Mouse (Mus musculus) brown adipose tissue, adult 24 weeks (tissue): ENCODE measurements at regions not wholly inside any gene's neighbourhood (a gene's known extent, or its start where the extent isn't known, plus 50 kb on each side); places are given as distances from the start of the nearest gene placed in this dataset.

Experiments used
- H3K27ac ChIP-seq: fragments of 200-500 bp; replicated peaks from 2 replicates; pipeline ENCODE4 v1.5.1; 2012; ENCODE audit warnings: low read depth, mild to moderate bottlenecking, low read length
- H3K4me1 ChIP-seq: fragments of 200-500 bp; 2 replicates; pipeline ENCODE4 v1.6.1; 2012; ENCODE audit warnings: low read length, mixed read lengths; ENCODE audit not compliant: control insufficient read depth, insufficient read depth, insufficient read length
- H3K4me3 ChIP-seq: fragments of 200-500 bp; 2 replicates; pipeline ENCODE4 v1.5.1; 2012; ENCODE audit warnings: low read depth, mild to moderate bottlenecking, low read length, moderate library complexity; ENCODE audit not compliant: insufficient read depth

DNA sequence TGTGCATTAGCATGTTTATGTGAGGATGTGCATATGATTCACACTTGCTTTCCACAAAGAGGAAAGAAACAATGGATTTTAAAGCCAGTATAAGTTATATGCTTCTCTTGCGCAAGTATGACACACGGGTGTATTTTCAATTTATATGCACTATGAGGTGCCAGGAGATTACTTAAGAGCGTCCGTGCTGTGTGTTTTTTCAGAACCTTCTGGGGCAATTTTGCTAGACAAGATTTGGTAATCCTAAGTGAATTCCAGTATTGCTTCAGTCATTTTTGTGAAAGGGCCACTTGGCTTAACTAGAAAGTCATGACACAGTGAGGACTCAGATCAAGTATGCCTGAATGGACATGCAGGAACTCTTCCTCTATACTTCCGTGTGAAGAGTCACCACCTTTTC lies 511.5 kb downstream of the Fgf9 start:
- no peak overlapping the region for H3K4me3 ChIP-seq
- H3K27ac ChIP-seq, result no peak overlapping the region
- H3K4me1 ChIP-seq, result no peaks in the 10 kb centered on the region

DNA sequence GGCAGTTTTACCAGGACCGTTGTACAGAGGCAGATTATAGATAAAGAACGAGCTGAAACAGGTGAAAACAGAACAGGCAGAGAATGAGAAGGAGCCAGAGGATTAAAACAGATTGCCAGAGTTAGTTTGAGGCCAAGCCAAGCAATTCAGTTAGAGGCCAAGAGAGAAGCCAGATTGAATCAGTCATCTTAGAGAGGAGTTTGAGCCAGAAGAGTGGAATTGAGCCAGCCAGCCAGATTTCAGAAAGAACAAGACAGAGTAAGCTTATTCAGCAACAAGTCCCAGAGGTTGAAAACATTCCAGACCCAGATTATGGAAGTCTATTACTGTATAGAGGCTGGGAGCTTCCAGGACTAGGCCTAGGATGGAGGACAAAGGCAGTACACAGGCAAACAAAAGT lies 499.7 kb downstream of the Fgf9 start:
- no peak overlapping the region for H3K4me3 ChIP-seq
- no peaks in the 10 kb centered on the region for H3K4me1 ChIP-seq
- no peak overlapping the region for H3K27ac ChIP-seq

DNA sequence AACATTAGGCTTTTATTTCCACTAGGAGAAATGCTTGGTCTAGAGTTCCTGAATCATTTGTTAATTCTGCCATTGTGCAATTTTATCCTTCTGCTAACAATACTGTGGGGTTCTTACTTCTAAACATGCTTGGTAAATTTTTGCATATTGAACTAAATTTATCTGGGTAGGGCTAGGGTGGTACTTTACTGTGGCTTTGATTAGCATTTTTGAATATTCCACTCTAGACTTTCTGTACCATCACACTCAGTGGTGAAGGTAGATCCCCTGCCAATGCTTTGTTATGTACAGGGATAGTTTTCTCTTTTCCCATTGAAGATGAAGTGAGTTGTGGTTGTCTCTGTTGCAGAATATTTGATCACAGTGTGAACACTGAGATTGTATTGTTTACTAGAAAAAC lies 497.1 kb downstream of the Fgf9 start:
- Histone ChIP-seq H3K4me3 (no peak overlapping the region), H3K4me1 (no peaks in the 10 kb centered on the region), H3K27ac (no peak overlapping the region)

DNA sequence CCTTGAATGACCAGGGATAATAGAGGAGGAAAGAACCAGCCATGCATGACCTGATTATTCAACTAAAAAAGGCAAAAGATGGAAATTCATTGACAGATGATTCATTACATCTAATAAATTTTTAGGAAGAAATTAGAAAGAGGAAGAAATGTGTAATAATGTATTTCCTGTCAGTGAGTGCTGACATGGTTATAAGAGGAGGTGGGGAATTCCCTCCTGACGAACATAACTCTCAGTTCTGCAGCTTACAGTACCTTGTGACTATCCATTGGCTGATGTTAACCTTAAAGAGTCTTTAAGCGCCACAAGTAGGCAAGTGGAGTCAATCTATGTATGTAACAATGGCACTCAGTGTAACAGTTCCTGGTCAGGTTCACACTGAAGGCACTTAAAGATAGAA lies 492.7 kb downstream of the Fgf9 start:
- no peak overlapping the region for H3K4me3 ChIP-seq
- H3K27ac ChIP-seq, result no peak overlapping the region
- no peaks in the 10 kb centered on the region for H3K4me1 ChIP-seq

DNA sequence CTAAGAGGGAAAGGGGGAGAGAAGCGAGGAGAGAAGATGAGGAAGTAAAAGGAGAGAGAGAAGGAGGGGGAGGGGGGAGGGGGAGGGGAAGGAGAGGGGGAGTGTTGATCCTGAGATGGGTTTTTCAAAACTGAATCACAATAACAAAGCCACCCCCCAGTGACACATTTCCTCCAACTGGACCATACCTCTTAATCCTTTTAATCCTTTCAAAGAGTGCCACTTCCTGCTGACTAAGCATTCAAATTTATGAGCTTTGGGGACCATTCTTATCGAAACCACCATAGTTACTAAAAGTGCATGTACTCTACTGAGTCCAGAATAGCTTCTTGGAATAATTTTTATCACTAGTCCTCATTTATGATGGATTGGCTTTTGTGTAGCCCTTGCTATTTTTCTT lies 480.4 kb downstream of the Fgf9 start:
- Histone ChIP-seq H3K4me3 (no peak overlapping the region), H3K27ac (no peak overlapping the region), H3K4me1 (no peaks in the 10 kb centered on the region)

DNA sequence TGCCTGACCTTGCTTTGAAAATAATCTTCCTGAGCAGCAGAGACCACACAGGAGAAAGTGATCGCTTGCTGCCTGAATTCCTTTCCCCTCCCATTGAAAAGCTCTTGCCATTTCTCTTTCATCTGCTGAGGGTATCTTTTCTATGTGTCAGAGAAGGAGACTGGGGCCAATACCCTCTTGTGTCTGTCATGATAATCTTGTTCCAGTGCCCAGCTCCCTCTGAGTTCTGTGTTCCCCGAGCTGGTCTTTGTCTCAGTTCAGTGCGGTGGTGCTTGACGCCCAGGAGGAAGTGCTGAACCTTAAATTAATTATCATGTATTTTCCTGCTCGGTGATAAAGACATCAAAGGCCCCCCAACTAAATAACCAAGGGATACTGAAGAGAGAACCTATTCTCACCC lies 475.4 kb downstream of the Fgf9 start:
- H3K4me3 ChIP-seq, result no peak overlapping the region
- no peak overlapping the region for H3K27ac ChIP-seq
- H3K4me1 ChIP-seq, result no peaks in the 10 kb centered on the region

DNA sequence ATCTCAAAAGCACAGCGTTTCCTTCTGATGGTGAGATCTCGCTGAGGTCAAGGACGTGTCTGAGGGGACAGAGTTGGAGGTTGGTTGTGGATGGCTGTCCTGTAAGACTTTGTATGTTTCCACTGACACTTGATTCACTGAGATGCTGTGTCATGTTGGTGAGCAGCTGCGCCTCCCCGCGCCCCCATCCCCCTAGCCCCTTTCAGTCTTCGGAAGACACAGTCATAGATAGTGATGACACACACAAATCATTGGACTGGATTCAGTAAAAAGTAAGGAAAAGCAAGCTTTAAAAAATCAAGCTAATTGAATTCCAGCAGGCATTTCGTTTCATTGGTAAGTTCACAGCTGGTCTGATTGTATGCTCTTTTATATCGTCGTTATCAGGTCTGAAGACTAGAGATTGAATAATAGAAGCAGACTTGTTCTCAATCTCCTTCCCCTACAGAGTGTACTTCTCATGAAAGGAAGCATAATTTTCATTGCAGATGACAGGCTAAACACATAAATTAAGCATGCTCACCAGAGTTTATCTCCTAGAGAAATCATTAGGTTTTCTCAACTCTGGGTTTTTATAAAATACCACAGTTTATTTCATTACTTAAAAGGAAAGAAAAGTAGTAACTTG lies 472.9 kb downstream of the Fgf9 start:
- no peak overlapping the region for H3K4me3 ChIP-seq
- H3K4me1 ChIP-seq, result no peaks in the 10 kb centered on the region
- no peak overlapping the region for H3K27ac ChIP-seq

DNA sequence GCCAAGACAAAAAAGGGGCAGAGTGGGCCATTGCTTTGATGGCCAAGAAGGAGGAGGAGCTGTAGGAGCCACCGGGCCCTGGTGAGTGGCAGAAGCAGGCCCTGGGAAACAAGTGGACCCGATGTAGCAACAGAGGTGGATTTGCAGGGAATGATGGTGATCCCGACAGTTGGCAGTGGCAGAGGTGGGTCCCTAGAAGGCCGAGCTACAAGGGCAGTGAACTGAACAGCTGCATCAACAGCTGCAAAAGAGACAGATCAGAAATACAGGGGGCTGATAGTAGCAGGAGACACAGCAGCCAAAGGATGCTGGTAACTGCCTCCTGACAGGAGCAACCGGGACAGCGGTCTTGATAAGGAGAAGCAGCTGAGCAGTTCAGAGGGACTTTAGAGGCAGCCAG lies 467.8 kb downstream of the Fgf9 start:
- H3K27ac ChIP-seq, result no peak overlapping the region
- no peaks in the 10 kb centered on the region for H3K4me1 ChIP-seq
- H3K4me3 ChIP-seq, result no peak overlapping the region

DNA sequence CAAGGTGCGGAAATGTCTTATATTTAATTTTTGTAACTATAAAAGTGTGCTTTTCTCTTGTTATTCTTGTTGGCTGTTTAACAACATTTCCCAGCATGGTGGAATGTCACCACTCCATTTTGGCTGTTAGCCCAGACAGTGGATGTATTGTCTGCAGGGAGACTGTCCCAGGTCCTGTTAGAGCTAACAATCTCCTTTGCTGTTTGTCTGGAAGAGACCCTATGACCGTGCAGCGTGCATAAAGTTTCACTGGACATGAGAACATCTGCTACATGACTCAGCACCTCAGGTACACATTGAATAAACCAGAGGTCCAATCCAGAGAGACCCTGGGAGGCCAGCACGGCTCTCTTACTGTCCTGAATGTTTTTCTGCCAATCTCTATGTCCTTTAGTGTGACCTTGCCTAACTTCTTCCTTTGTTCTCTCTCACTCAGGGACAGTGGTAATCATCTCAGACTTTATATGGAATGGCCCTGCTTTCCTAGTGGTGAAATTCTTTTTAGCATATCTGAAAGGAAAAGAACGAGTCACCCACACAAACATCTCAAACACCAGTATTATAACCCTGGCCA lies 450.7 kb downstream of the Fgf9 start:
- H3K27ac ChIP-seq, result no peak overlapping the region
- H3K4me3 ChIP-seq, result no peak overlapping the region
- H3K4me1 ChIP-seq, result no peaks in the 10 kb centered on the region

DNA sequence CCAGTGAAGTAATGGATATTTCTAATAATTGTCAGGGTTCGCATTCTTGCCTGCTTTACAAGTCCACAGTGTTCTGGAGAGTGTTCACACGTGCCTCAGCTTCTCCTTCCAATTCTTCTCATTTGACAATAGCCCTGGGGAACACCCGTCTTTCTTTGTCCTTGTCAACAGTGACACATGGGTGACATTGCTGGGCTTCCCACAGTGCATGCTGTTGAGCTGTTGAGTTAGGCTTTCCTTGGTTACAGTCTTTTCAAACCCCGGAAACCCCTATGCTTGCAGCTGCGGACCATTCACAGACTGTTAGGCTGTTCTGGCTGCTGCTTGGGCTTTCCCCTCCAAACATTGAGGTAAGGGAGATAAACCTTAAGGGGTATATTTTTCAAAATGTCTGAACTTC lies 450.0 kb downstream of the Fgf9 start:
- H3K27ac ChIP-seq, result no peak overlapping the region
- H3K4me1 ChIP-seq, result no peaks in the 10 kb centered on the region
- no peak overlapping the region for H3K4me3 ChIP-seq

DNA sequence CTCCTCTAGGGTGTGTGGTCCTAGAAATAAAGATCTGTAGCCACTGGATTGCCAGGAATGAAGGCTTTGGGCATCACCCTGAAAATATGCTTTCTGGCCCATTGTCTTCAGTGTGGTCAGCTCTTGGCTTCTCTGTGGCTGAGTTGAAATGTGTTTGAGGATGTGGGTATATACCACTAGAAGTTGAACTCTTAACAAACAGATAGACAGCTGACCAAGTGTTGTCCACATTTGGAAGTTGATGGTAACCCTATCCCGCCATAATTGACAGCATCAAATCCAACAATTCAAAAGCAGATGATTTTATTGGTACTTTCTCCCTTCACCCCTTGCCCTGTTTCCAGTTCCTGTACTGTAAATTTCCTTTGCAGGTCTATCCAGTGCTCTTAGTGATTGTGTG lies 448.7 kb downstream of the Fgf9 start:
- Histone ChIP-seq H3K4me3 (no peak overlapping the region), H3K27ac (peak overlapping the region; percentile 78), H3K4me1 (no peaks in the 10 kb centered on the region)

DNA sequence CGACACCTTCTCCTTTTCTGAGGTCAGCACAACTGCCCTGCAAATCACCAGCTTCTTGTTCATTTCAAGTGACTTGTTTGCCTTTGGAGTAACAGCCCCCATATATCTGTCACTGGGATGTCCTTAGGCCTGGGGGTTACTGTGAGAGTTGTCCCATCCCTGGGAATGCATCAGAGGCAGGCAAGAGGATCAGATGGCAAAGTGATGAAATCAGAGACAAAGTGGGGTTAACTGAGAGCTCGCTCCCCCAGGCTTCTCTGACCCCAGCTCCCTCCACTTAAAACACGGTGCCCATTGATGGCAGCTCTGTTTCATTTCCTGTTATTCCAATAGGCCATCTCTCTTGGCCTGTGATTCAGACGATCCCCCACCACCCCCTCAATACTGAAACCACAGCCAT lies 446.2 kb downstream of the Fgf9 start:
- Histone ChIP-seq H3K4me1 (no peaks in the 10 kb centered on the region), H3K27ac (peak overlapping the region; percentile 33; the same call in 1 of the 2 replicates), H3K4me3 (no peak overlapping the region)

DNA sequence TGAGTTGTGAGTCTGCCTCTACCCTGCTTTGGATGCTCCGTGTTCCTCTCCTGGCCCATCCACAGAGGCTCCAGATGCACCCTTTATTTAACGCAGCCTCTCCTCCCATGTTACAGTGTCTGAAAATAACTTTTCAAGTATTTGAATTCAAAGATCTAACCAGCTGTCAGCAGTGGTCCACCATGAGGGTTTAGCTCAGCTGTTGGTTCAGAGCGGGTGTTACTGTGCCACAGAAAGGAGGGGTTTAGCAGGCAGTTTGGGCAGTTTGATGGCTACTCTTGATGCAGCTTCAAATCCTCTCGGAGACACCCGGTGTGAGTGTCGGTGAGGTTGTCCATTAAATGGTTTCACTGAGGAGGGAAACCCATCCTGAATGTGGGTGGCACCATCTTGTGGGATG lies 441.8 kb downstream of the Fgf9 start:
- Histone ChIP-seq H3K27ac (no peak overlapping the region), H3K4me3 (no peak overlapping the region), H3K4me1 (peaks cover 3% of the 10 kb centered on the region)

DNA sequence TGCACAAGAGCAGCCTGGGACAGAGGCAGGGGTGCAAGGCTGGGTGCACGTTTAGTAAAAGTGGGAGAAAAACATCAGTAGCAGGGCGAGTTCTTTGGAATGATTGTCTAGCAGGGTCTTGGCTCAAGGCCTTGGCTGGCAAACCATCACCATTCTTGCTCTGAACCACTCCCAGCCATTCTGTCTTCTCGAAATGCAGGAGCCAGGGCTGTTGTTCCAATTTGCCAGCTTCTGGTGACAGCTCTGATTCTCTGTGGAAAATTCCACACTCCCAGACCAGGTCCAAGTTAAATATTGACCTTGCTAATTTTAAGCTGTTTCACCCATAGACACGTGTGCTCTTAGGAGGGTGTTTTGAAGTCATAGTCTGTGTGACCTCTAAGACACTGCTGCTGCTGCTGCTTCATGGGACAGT lies 441.2 kb downstream of the Fgf9 start:
- Histone ChIP-seq H3K4me3 (no peak overlapping the region), H3K27ac (no peak overlapping the region), H3K4me1 (peaks cover 3% of the 10 kb centered on the region)

DNA sequence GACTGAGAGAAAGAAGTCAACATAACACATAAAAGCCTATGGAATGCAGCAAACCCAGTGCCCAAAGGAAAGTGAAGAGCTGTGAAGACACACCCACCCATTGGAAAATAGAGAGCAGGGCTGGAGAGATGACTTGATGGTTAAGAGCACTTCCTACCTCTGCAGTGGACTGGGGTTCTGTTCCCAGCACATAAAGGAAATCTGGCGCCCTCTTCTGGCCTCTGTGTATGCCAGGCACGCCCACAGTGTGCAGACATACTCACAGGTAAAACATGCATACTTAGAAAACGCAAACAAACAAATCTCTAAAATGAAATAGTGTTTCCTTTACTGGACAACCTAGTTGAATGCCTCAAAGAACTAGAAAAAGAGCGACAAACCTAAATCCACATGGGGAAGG lies 440.4 kb downstream of the Fgf9 start:
- Histone ChIP-seq H3K4me1 (peaks cover 3% of the 10 kb centered on the region), H3K4me3 (no peak overlapping the region), H3K27ac (no peak overlapping the region)

DNA sequence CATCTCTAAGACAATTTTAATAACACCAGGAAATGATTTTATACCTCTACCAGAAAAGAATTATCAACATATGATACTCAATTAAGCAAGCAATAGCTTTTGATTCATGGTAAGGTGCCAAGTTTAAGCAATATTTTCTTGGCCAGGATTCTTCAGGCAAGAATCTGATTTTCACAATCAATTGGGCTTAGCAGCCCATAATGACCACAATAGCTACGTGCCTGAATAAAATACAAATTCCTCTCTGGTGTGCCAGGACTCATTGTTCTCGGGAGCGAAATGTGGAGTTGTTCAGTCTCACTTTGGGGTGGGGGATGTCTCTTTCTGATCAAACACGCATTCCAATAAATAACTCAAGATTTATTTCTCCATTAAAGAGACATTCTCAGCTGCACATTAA lies 438.8 kb downstream of the Fgf9 start:
- no peak overlapping the region for H3K27ac ChIP-seq
- H3K4me3 ChIP-seq, result no peak overlapping the region
- H3K4me1 ChIP-seq, result peaks cover 3% of the 10 kb centered on the region
